In genomic region chr6:31637371-31638052, GRCm38 (mm10) we compare ENCODE assay signal across 8 mouse cellular contexts.
A peak's percentile ranks its signal among the peaks of the same experiment; 100 is the strongest.
DNase-seq lines count a peak whose midpoint lies in the region; ATAC-seq and TF ChIP-seq lines count a peak whose summit lies in the region.

No protein-coding gene starts in this region.

- H3K9ac ChIP-seq in heart, embryonic 13.5 days: peak overlapping the region; percentile 33; the same call in 1 of the 2 replicates
- H3K9ac ChIP-seq in limb, embryonic 12.5 days (replicated peaks): no peak overlapping the region

- H3K4me3 ChIP-seq in heart, embryonic 13.5 days: peak overlapping the region; percentile 8; the same call in 1 of the 2 replicates
- no peak overlapping the region for H3K4me3 ChIP-seq in cortical plate, adult 2 months (ENCODE audit: insufficient read depth, low read length)
- no peak overlapping the region for H3K4me3 ChIP-seq in limb, embryonic 12.5 days (replicated peaks)

- no peaks in the 10 kb centered on the region; the same call in 1 of the 2 replicates for H3K27me3 ChIP-seq in heart, embryonic 13.5 days (replicated peaks)
- peaks cover 26% of the 10 kb centered on the region for H3K27me3 ChIP-seq in limb, embryonic 12.5 days

- no peaks in the 10 kb centered on the region for H3K9me3 ChIP-seq in heart, embryonic 13.5 days
- H3K9me3 ChIP-seq in limb, embryonic 12.5 days: no peaks in the 10 kb centered on the region

- no peak for ATAC-seq in heart, embryonic 13.5 days (ENCODE audit: extremely low read depth, insufficient number of reproducible peaks, low FRiP score, low TSS enrichment)
- ATAC-seq in limb, embryonic 12.5 days (ENCODE audit: insufficient number of reproducible peaks, insufficient read depth, low FRiP score, low TSS enrichment, low read depth): no peak

- TF ChIP-seq POLR2A in cortical plate, adult 2 months (IDR thresholded peaks at IDR 0.05; ENCODE audit: extremely low read depth, insufficient read depth, low read length): no peak

- H3K4me2 ChIP-seq in heart, embryonic 13.5 days: peak overlapping the region; percentile 42
- peak overlapping the region; percentile 6; the same call in 1 of the 2 replicates for H3K4me2 ChIP-seq in limb, embryonic 12.5 days

- H3K27ac ChIP-seq in heart, embryonic 13.5 days (replicated peaks): peak overlapping the region; percentile 48; the same call in 1 of the 2 replicates
- H3K27ac ChIP-seq in cortical plate, adult 2 months (ENCODE audit: insufficient read depth, low read length): no peak overlapping the region
- no peak overlapping the region for H3K27ac ChIP-seq in limb, embryonic 12.5 days

- DNase-seq in heart, adult 8-10 months (ENCODE audit: low spot score): no peak
- peak; percentile 43 for DNase-seq in 416B (ENCODE audit: low read depth)
- DNase-seq in urinary bladder, postnatal 4 days (ENCODE audit: low spot score in 2 of 2): no peak
- DNase-seq in testis, postnatal 14 days (ENCODE audit: low spot score): no peak
- DNase-seq in left cerebral cortex, adult 8-10 months (ENCODE audit: low spot score in 2 of 2): no peak

- peaks cover 34% of the 10 kb centered on the region for H3K4me1 ChIP-seq in heart, embryonic 13.5 days
- peaks cover 4% of the 10 kb centered on the region; the same call in 1 of the 2 replicates for H3K4me1 ChIP-seq in cortical plate, adult 2 months (ENCODE audit: control insufficient read depth, insufficient read depth, low read length)
- H3K4me1 ChIP-seq in limb, embryonic 12.5 days (replicated peaks): peaks cover 15% of the 10 kb centered on the region

- 16% methylated on average over 16 of the region's 16 CpGs for WGBS in heart, embryonic 13.5 days
- WGBS in limb, embryonic 12.5 days: 9% methylated on average over 16 of the region's 16 CpGs

- TF ChIP-seq CTCF in cortical plate, adult 2 months (IDR thresholded peaks at IDR 0.05; ENCODE audit: extremely low read depth, insufficient read depth, low read length): peak; percentile 22; the same call in 1 of the 2 replicates

- H3K36me3 ChIP-seq in heart, embryonic 13.5 days: no peaks in the 10 kb centered on the region
- H3K36me3 ChIP-seq in limb, embryonic 12.5 days: no peaks in the 10 kb centered on the region
